Mouse (Mus musculus): ENCODE results near the gene Klk8.

DNA sequence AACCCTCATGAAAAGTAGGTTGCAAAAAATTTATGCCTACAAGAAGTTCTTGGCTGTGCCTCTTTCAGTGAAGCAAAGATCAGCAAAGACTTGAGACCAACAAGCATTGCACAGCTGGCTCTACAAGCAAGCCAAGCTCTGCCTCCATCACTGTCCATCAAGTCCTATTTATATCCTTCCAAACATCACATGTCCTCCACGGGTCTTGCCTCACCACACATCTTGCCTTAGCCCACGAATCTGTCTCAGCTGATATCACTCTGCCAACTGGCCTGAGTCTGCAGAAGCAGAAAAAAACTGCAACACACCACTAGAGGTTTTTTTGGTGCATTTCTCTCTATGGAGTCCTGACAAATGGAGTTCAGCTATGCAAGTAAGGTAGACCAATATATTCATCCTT, 44.6 kb upstream of the Klk8 start:
- TF ChIP-seq CTCF (IDR thresholded peaks at IDR 0.05; ENCODE audit: low read depth), result no peak
- TF ChIP-seq EP300 (optimal IDR thresholded peaks at IDR 0.05), result no peak

All from stomach, postnatal 0 days (tissue).